Comparison of ENCODE assay signal across 29 mouse cellular contexts in genomic region chr6:6666762-6667161, GRCm38 (mm10).
"Had no signal": no experiment of that assay in that cellular context is flagged by ENCODE, and none has a peak within 500 bp of the region (broad histone marks: within the 10 kb centered on the region; RNA-seq: fewer than 3 reads in every experiment).

No protein-coding gene starts in this region.

- H3K4me3 ChIP-seq: limb, embryonic 10.5 days; limb, embryonic 12.5 days; limb, embryonic 13.5 days; limb, embryonic 15.5 days; liver, embryonic 12.5 days; liver, embryonic 13.5 days; liver, embryonic 15.5 days; lung, embryonic 15.5 days; megakaryocyte, embryonic 14.5 days; midbrain, embryonic 10.5 days; midbrain, embryonic 12.5 days; midbrain, embryonic 13.5 days; midbrain, embryonic 15.5 days; myocyte had no signal

- H3K4me1 ChIP-seq: limb, embryonic 15.5 days; liver, embryonic 12.5 days; liver, embryonic 13.5 days; liver, embryonic 15.5 days; lung, embryonic 15.5 days; megakaryocyte, embryonic 14.5 days; midbrain, embryonic 10.5 days; midbrain, embryonic 12.5 days; midbrain, embryonic 13.5 days; midbrain, embryonic 15.5 days had no signal

- DNase-seq: left cerebral cortex, postnatal 4 days; liver; liver, embryonic 13.5 days; liver, postnatal 0 days; lung, adult 18-20 months; lung, adult 2 months; lung, embryonic 14.5 days; lung, postnatal 10 days; lung, postnatal 14 days; lung, postnatal 36 days; lung, postnatal 4 days; midbrain, embryonic 14.5 days had no signal

- H3K27me3 ChIP-seq: limb, embryonic 12.5 days; limb, embryonic 13.5 days; limb, embryonic 15.5 days; liver, embryonic 12.5 days; liver, embryonic 13.5 days; liver, embryonic 15.5 days; lung, embryonic 15.5 days; megakaryocyte, embryonic 14.5 days; midbrain, embryonic 12.5 days; midbrain, embryonic 13.5 days; midbrain, embryonic 15.5 days had no signal

- ATAC-seq: liver, embryonic 12.5 days; liver, postnatal 0 days; lung, postnatal 0 days; midbrain, embryonic 13.5 days; midbrain, embryonic 15.5 days; midbrain, embryonic 16.5 days had no signal

- H3K36me3 ChIP-seq: limb, embryonic 10.5 days; limb, embryonic 12.5 days; limb, embryonic 13.5 days; limb, embryonic 15.5 days; liver, embryonic 12.5 days; liver, embryonic 13.5 days; liver, embryonic 15.5 days; lung, embryonic 15.5 days; midbrain, embryonic 10.5 days; midbrain, embryonic 12.5 days; midbrain, embryonic 13.5 days; midbrain, embryonic 15.5 days had no signal

- H3K9me3 ChIP-seq: limb, embryonic 10.5 days; limb, embryonic 12.5 days; limb, embryonic 13.5 days; limb, embryonic 15.5 days; liver, embryonic 12.5 days; liver, embryonic 13.5 days; liver, embryonic 15.5 days; lung, embryonic 15.5 days; midbrain, embryonic 10.5 days; midbrain, embryonic 12.5 days; midbrain, embryonic 13.5 days; midbrain, embryonic 15.5 days had no signal

- H3K27ac ChIP-seq: limb, embryonic 10.5 days; limb, embryonic 12.5 days; limb, embryonic 13.5 days; limb, embryonic 15.5 days; liver, embryonic 12.5 days; liver, embryonic 13.5 days; liver, embryonic 14.5 days; liver, embryonic 15.5 days; lung, embryonic 15.5 days; macrophage; midbrain, embryonic 10.5 days; midbrain, embryonic 12.5 days; midbrain, embryonic 13.5 days; midbrain, embryonic 15.5 days had no signal
